Mouse (Mus musculus) megakaryocyte progenitor cell, adult 5-6 weeks (primary cell): ENCODE measurements around the gene Phactr2. TPM values are rescaled to one million over a fixed set of nuclear protein-coding genes. Genes with fewer than 3 reads are reported as not detected.

Source experiments
- ATAC-seq: replicated peaks from 2 replicates; pipeline ENCODE4 v1.8.0; 2016; ENCODE audit warnings: mild to moderate bottlenecking, moderate TSS enrichment, inconsistent platforms; ENCODE audit not compliant: poor library complexity
- total RNA-seq, 2 experiments: library from RNA; stranded (forward) in 1 of 2; stranded (reverse) in 1 of 2; fragments of 157-497, 149-512 nt in 1 of 2; fragments of 200-1000 nt in 1 of 2; gene quantifications; 2 replicates each; pipeline versions ENCODE4 v1.2.3 to v1.2.4; 2015 to 2017

The Phactr2 gene
- total RNA-seq, 2 experiments from 2014 or later = 21.7 to 26.4 TPM

DNA sequence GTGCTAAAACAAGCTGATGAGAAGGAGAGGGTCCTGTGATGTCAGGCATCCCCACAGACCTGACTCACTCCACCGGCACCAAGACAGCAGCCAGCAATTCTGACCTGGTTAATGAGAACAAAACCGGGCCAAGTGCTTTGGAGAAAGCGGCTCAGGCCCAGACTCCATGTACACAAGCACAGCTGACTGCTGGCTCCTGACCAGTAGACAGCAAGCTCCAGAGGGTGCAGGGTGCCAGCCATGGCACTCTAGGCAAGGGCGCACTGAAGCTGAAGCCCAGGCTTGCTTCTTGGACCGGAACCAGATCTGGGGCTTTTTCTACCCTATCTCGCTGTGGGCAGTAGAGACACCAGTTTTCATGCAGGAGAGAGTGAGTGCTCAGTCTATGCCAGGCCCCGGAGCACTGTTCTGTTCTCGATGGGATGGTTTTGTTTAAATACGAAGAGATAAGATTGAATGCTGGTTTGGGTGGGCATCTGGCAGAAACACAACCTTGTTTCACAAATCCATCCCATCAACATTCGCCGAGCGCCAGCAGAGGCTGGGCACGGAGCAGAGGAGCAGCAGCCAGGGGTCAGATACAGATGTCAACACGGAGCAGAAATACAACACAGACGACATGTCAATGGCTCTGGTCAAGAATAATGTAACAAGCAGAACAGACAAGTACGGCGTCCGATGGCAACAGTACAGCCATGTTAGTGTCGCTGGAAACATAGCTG lies 61.8 kb downstream of the Phactr2 start:
- ATAC-seq = no peak

DNA sequence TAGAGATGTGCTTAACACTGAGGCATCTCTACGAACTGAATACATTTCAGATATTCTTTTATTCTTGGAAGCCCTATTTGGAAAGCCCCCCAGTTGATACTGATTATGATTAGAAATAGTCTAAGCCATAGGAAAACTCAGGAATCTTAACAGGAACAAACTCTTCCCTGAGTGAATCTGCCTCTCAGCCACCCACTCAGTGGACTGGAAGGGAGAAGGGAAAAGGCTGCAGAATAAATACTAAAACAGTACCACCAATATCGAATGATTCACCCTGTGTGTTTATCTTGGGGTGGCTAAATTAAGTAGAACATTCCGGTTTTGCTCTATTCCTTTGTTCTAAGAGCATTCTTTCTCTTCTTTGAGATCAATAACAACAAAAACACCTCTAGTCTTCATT lies 63.2 kb downstream of the Phactr2 start:
- ATAC-seq = no peak

DNA sequence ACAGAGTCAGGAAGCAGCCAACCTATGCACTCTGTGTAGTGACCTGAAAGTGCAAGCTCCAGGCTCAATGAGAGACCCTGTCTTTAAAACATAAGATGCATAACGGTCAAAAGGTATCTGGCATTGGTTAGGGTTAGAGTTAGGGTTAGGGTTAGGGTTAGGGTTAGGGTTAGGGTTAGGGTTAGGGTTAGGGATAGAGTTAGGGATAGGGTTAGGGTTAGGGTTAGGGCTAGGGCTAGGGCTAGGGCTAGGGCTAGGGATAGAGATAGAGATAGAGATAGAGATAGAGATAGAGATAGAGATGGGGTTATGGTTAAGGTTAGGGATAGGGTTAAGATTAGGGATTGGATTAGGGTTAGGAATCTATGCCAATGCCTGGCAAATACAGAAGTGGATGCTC lies 72.2 kb downstream of the Phactr2 start:
- no peak for ATAC-seq

DNA sequence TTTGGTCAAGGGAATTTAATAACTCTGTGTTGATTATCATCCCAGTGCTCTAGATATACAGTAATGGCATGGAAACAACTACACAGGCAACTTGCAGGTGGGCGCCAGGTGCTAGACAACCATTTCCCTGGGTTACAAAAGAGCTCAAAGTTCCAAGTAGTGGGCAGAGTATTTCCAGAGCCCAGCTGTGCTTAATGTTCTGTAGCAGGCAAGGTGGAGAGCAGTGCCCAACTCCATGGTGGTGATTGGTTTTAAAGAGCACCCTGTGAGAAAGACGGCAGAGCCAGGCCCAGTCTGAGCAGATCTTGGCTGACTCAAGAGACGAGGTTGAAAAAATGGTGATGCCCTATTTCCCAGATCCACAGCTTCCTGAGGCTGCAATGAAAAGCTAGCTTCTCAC lies 78.5 kb downstream of the Phactr2 start:
- no peak for ATAC-seq

DNA sequence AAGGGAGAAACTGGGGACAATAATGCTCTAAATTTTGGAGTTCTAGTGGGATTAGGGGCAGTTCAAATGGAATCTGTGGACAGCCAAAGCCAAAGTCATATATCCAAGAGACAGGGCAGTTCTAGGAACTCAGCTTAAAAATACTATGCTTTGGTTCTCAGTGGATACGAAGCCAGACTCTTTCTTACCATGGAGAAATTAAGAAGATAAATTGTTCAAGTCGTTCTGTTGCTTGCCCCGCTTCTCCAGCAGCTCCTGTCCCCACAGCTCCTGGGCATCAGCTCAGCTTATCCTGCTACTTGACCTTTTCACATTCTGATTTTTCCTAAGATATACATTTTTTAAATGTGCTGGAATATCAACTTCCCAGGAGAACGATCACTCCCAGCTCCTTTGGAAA lies 80.2 kb downstream of the Phactr2 start:
- no peak for ATAC-seq

DNA sequence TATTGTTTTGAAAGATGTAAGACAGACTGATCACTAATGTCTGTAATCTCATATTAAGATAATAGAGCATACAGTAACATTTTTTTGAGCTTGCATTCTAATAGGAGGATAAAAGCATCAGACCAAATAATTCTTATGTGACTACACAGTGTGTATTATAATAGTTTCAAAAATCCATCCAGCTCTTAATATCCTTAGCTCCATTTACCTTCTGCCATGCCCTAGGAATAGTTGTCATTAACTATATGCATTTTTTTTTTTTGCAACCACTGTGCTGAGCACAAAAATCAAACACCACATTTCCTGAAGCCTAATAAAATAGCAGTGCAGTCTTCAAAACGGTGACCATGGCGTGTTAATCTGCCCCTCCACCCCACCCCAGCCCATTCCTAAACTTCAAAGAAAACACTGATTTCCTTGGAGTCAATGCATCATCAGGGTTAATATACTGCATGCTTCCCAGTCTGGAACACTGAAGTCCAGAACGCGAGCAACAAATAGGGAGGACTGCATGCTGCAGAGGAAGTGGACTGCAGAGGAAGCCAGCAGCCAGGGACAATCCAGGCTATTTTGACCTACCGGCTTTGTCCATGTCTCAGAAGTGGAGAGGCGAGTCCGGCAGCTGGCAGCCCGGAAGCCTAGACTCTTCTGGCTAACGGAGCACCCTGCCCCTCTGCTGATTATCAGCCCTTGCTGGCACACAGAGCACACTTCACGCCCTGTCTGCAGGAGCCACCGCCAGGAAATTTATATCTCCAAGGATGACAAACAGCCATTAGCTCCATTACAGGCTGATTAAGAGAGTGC lies 85.9 kb downstream of the Phactr2 start:
- peak; percentile 95 for ATAC-seq

DNA sequence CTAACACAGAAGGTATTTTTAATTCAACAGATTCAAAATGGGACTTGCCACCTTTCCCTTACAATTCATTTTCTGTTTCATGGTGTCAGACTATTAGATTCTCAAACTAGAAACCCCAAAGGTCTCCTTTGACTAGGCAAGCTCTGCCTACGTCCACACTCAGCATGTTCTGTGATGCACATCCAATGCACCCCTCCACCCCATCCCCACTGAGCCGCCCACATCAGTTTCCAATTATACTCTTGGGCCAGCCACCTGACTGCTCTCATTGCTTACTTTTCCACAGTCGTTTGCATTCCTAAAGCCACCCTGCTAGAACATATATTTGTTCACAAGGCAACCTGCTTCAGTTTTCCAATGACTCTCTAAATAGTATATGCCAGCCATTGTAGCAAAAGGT lies 89.3 kb downstream of the Phactr2 start:
- no peak for ATAC-seq

DNA sequence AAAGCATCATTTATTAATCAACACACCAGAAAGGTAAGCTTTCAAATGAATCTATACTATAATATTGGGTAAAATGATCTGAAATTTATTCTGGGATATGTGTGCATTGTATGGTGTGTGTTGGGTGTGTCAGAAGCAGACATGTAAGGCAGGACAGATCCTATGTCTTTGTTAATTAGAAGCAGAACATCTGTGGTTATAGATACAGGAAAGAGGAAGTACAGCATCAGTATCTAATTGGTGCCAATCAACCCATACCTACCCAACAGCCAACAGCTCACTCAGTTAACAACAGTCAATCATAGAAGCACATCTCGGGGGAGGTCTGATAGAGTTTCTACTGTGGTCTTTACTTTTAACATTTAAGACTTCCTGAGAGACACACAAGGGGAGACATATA lies 96.3 kb downstream of the Phactr2 start:
- ATAC-seq = peak; percentile 71

DNA sequence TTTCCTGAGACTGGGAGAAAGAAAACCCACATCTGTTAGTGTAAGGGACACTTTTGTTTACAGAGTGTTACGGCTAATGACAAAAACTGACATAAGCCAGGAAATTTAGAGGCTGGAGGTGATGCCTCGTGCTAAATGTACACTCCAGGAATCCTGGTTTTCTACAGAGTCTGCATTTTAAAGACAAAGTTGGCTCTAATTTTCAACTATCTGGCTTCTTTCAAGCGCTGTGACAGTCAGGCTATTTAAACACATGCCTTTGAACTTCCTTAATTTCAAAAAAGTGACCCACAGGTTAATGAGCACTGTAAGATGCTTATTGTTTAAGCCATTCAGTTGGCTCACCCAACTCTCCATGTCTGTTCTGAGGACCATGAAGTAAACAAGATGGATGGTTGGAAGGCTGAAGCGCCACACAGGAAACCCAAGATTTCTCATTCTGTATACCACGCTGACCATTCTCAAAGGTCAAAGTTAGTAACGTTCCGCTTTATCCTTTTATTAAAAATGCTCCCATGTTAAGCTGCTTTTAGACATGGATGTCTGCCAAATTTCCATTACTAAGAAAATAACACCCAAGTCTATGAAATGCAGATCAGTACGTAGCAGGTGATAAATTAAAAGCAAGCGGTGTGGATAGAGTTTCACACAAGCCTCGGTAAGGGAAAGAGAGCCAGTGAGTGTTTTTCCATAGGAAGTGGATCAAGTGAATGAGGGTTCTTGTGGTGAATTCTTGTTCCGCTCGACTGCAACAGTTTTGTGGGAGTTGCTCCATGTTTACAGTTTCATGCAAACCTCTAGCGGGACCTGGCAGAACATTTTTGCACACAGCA lies 97.6 kb downstream of the Phactr2 start:
- no peak for ATAC-seq

DNA sequence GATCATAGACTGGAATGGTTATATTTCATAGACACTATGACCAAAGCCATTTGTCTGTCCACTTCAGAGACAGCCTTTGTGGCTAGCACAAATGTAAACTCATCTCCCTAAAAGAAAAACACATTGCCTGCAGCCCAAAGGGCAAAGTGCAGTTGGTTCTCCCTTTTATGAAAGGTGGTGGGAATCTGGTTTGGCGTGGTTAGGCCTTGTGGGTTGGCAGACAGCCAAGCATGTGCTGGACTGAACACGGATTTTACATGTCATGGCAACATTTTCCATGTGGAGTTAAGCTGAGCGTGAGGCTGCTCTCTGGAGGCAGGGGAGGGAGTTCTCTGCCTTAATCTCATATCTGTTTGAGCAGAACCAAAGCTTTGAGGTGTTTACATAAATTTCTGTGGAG lies 98.4 kb downstream of the Phactr2 start:
- ATAC-seq = peak; percentile 46; the same call in 1 of the 2 replicates

DNA sequence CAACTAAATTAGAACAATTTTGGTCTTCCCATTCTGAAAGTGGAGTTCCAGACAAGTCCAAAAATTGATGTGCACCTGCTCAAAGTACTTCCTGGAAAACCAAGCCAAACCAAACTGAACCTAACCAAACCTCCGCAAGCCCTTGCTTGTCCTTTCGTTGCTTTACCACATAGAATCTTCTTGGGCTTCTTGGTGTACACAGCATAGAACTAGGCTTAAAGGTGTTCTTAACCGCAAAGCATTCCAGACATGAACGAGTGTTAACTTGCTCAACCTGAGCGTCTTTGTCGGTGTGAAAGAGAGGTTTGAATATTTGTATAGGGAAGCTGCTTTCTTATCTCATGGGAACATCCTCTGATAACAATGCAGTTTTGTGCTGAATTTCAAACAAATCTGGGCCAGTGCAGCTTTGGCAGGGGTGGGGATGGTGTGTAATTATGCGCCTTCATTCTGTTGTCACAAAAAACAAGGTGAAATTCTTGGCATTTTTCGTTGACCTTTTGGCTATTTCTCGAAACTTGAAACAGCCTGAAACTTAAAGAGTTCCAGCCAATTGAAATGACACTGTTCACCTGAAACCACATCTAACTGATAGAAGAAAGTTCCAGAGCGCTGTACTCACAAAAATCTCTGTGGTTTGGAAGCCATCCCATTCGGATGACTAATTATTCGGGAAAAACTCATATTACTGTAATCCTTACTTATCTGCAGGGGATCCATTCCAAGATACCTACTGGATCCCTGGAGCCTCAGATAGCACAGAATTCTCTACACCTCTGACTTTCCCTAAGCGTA lies 104.4 kb downstream of the Phactr2 start:
- ATAC-seq = no peak

DNA sequence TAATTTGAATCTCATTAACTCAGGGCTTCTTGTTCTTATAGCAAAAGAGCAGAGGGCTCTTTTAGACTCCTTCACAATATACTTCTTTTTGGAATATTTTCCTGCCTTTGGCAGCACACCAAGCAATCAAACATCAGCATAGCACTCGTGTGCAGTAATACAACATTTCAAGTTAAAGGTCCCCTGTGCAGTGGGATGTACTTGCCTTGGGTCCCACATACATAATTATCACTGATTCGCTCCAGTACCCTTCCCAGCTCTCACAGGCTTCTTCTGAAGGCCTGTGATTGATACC lies 110.0 kb downstream of the Phactr2 start:
- no peak for ATAC-seq

DNA sequence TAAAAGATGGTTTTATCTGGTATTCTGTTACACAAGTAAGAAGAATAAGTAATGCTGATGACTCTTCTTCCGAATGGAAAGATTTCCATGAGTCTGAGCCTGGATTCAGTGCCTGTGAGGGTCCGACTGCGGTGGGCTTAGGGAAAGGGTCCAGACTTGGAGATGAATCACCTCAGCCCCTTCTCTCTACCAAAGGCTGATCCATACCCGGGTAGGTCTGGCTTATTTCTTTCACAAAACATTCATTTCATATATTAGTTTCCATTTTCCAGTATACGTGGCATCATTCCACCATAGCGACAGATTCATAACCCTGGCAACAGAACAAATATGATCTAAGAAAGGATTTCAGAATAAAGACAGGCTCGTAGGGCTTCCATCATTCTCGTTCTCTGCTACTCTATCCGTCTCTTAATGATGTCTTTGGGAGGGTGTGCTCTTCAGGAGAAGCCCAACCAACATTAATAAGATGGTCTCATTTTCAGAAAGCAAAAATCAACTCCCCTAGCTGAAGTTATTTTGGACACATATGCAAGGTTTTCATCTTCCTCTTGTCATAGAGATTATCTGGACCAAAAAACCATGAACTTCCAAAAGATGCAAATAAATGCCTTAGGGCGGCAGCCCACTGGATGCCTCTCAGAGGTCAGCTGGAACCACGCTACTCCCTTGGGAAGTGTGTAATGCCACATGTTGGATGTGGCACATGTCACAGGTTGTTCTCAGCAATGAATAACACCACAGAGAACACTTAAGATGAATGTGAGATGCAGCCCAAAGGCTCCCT lies 110.5 kb downstream of the Phactr2 start:
- no peak for ATAC-seq

DNA sequence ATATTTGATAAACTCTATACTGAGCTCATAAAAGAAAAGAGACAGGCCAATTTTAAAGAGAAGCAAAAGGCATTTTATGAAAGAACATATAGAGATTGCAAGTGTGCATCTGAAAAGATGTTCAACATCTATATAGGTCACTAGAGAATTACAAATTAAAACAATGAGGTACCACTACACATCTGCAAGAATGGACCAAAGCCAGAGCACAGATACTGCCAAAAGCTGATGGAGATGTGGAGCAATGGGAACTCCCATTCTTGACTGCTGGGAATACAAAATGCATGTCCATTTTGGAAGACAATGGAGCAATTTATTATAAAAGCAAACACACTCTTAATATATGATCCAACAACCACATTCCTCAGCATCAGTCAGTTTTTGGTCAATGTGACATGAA lies 113.3 kb downstream of the Phactr2 start:
- no peak for ATAC-seq

DNA sequence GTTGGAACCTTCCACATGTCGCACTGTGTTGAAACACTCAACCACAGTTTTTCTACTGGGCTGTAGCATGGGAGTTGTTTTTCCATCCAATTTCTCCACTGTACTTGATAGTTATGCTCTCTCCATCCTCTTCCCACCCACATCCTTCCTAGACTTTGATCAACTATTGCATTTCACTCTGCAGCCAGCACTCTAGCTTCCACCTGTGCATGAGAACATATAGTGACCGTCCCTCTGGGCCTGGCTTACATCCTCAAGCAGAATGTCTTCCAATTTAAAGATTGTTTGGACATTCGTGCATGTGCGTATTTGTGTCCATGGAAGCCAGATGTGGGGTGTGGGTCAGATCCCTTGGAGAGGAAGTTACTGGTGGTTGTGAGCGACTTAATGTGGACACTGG lies 114.4 kb downstream of the Phactr2 start:
- ATAC-seq = no peak

DNA sequence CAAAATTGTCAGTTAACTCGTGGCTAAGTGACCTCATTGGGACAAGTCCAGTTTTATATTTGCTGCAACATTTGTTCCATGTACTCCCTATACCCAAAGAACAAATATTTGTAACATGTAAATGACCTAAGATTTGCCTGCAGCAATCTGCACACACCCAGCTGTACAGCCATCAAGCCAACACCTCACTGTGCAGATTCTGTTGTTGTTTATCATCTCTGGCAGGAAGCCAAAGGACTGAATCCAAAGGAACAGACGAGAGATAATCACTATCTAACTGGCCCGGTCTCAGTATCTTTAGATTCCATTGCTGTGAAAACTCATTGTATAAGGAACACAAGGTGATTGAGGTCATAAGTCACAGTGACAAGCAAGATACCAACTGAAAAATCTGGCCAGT lies 115.5 kb downstream of the Phactr2 start:
- peak; percentile 60 for ATAC-seq

DNA sequence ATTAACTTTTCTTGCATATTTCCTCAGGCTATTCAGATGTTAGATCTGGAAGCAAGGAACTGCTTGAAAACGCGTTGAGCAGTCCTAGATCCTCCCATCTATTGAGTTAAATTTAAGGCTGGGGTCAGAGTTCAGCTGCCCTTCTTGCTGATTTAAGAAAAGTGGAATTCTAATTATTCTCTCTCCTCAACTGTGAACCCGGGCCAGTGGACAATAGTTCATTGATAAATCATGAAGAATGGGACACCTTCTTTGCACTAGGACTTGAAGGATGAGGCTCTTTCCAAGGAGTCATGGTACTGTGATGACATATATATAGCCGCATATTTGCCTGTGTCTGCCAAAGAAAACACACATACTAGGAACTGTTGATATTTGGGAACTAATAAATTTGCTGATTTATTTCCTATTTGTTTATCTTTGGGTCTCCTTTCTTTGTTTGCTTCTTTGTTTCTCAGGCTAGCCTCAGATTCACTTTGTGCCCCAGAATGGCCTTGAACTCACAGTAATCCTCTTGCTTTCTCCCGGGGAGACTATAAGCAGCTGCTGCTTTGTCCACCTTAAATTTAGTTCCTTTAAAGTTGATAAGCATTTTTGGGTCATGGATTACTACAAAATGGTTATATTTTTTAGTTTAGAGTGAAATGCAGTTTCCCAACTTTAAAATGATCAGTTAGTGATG lies 127.5 kb downstream of the Phactr2 start:
- ATAC-seq = no peak

DNA sequence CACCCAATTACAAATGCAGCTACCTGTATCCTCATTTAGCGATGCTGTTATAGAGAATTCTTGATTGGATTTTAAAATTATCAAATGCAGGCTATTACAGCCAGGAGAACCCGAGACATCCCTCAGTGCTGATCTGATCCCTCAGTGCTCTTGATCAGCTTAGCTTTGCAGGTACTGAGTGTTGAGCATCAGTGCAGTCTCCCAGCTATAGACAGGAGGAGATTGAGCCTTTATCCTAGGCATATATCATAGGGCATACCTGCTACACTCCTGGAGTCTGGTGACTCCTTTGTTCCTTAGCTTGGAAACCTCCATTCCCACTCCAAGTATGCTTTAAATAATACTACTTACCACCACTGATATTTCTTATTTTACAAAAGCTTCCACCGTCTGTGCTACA lies 133.6 kb downstream of the Phactr2 start:
- ATAC-seq = no peak

DNA sequence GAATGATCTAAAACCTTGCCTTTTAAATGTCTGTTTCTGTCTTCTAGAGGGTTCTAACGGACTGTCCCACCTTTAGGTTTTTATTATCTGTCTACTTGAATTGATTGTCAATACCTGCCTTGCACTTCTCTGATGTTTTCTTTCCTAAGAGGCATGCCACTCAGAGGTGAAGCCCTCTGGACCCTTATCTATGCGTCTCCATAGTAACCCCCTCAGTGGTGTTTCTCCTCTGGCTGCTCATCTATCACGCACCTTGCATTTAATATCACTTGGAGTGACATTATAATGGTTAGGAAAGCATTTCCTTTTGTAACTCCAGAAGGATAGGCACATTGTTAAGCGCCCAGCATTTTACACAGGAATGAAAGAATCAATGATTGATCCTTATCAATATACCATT lies 137.2 kb downstream of the Phactr2 start:
- ATAC-seq = no peak

DNA sequence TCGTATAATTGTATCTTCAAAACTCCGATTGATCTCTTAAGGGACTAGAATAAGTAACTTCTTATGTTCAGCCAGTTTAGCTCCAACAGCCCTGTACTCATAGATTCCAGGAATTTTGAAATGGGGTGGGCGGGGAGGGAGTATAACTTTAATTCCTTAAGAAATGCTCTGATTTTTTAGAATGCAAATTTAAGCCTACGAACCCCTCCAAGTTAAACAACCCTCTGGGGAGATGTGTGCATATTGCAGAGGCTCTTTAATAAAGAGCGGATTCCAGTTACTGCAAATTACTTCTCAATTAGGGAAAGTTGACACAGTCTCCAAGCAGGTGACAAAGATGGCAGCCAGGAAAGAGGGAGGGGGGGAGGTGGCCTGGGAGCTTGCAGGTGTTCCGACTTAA lies 138.4 kb downstream of the Phactr2 start:
- no peak for ATAC-seq
